Mouse (Mus musculus) kidney, adult 2 months (tissue): ENCODE measurements at regions not wholly inside any gene's neighbourhood (a gene's known extent, or its start where the extent isn't known, plus 50 kb on each side); places are given as distances from the start of the nearest gene placed in this dataset.

ENCODE experiments used
- CTCF ChIP-seq: fragments of 200-500 bp; conservative IDR thresholded peaks from 2 replicates; pipeline ENCODE4 v1.5.1; 2011; ENCODE audit warnings: low read depth, mild to moderate bottlenecking, control low read depth, low read length, moderate library complexity, mixed read lengths; ENCODE audit not compliant: insufficient read depth, insufficient read length
- POLR2A ChIP-seq: fragments of 200-500 bp; IDR thresholded peaks from one replicate; pipeline ENCODE4 v1.6.1; 2011; ENCODE audit warnings: low read depth, low read length, control low read depth

GRCm38 (mm10) chr14:99418970-99419369 lies 120.5 kb downstream of the Klf5 start:
- TF ChIP-seq POLR2A (no peak), CTCF (no peak)
